Mouse (Mus musculus) kidney, embryonic 14.5 days (tissue): ENCODE measurements around the gene Slc25a45. TPM values are rescaled to one million over a fixed set of nuclear protein-coding genes. Genes with fewer than 3 reads are reported as not detected.

Experiments used
- ATAC-seq: fragments of 200-750 bp; cut with Nextera tagmentation; 2 replicates; pipeline ENCODE4 v1.8.0; 2017; ENCODE audit warnings: moderate number of reproducible peaks, mild to moderate bottlenecking, moderate TSS enrichment, moderate library complexity; ENCODE audit not compliant: low FRiP score, low TSS enrichment
- H3K27ac ChIP-seq: fragments of 300-500 bp; sonication (generic); 2 replicates; pipeline ENCODE4 v1.5.1; 2014; ENCODE audit warnings: low read depth, mild to moderate bottlenecking, low read length, moderate library complexity, mixed read lengths
- H3K27me3 ChIP-seq: fragments of 300-500 bp; sonication (generic); 2 replicates; pipeline ENCODE4 v1.6.1; 2014; ENCODE audit warnings: mild to moderate bottlenecking, low read length; ENCODE audit not compliant: control insufficient read depth, insufficient read depth
- H3K36me3 ChIP-seq: fragments of 300-500 bp; sonication (generic); 2 replicates; pipeline ENCODE4 v1.6.1; 2014; ENCODE audit warnings: low read length, mixed read lengths; ENCODE audit not compliant: control insufficient read depth, insufficient read depth
- H3K4me1 ChIP-seq: fragments of 300-500 bp; sonication (generic); 2 replicates; pipeline ENCODE4 v1.6.1; 2014; ENCODE audit warnings: low read length, mixed read lengths; ENCODE audit not compliant: control insufficient read depth, insufficient read depth
- H3K4me2 ChIP-seq: fragments of 300-500 bp; sonication (generic); replicated peaks from 2 replicates; pipeline ENCODE4 v1.6.1; 2014; ENCODE audit warnings: low read depth, mild to moderate bottlenecking, low read length
- H3K4me3 ChIP-seq: fragments of 300-500 bp; sonication (generic); 2 replicates; pipeline ENCODE4 v1.5.1; 2014; ENCODE audit warnings: mild to moderate bottlenecking, low read length
- H3K9ac ChIP-seq: fragments of 300-500 bp; sonication (generic); 2 replicates; pipeline ENCODE4 v1.6.1; 2014; ENCODE audit warnings: low read depth, mild to moderate bottlenecking, low read length, moderate library complexity
- H3K9me3 ChIP-seq: fragments of 300-500 bp; sonication (generic); 2 replicates; pipeline ENCODE4 v1.6.1; 2016; ENCODE audit warnings: low read length; ENCODE audit not compliant: control insufficient read depth
- WGBS: fragments of 180-500 bp; shearing (Covaris S2); extraction: QIAGEN DNeasy Blood & Tissue Kit; methylation state at CpG from one replicate; pipeline ENCODE4 v1.1.7; 2014; 5-methylcytosine and 5-hydroxymethylcytosine counted together
- polyA plus RNA-seq: library from polyadenylated mRNA; unstranded; fragments of >200 nt; fragmentation: Nextera tagmentation; extraction: Ambion mirVana; gene quantifications from 2 replicates; pipeline ENCODE4 v1.2.1, GENCODE M21; 2014

Gene Slc25a45
- polyA plus RNA-seq, 1 experiment from 2014 or later = 3.5 TPM

DNA sequence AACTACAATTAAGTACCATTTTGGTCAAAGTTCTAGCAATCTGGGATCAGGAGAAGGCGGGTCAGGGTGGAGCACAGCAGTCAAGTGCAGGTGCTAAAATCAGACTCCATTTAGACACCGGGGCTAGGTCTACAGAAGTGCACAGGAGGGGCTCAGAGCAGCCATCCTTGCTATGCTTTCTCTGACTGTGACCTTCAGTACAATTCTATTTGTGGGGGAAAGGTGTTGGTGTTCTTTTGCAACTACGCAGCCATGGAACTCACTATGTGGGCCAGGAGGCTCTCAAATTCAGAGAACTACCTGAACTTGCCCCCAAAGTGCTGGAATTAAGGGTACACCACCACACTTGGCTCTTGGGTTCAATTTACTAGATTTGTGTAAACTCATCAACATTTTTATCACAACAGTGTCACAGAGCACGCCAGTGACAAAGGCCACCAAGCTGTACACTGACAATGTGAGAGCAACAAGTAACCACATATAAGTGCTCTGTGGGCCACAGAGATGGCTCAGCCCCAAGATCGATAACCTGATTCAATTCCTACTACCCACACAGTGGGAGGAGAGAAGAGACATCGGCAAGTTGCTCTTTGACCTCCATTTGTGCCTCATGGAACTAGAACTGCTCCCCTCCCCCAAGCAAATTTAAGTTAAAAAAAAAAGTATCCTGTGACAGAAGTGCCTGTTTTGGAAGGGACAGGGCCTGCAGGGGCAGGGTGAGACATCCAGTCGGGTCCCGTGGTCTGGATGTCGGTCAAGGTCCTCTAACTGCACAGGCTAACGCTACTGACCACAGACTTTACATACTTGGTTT is 44.1 kb upstream of the Slc25a45 start:
- WGBS = 80% methylated on average over 10 of the region's 10 CpGs
- no peaks in the 10 kb centered on the region for H3K36me3 ChIP-seq

DNA sequence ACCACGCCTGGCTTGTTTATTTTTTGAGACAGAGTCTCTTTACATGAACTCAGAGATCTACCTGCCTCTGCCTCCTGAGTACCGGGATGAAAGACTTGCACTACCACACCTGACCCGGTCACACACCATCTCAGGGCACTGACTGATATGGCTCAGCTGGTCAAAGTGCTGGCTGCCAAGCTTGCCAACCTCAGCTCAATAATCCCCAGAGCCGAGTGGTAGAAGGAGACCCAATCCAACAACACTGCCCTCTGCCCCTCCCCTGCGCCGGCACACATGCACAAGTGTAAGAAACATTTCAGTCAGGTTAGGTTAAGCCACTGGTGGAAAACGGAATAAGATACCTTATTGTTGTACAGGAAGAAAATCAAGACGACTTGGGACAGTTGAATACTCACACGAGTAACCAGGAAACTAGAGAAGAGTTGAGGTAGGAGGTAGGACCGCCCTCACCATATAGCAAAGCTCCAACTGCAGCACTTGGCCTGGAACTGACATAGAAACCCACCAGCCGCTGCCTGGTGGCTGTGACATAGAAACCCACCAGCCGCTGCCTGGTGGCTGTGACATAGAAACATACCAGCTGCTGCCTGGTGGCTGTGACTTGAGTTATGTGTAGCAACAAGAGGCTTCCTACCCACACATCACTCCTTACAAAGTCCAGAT is 43.2 kb upstream of the Slc25a45 start:
- WGBS = 62% methylated on average over 12 of the region's 12 CpGs
- Histone ChIP-seq H3K9me3 (no peaks in the 10 kb centered on the region), H3K4me2 (no peak overlapping the region), H3K27me3 (no peaks in the 10 kb centered on the region), H3K4me1 (no peaks in the 10 kb centered on the region), H3K27ac (no peak overlapping the region), H3K36me3 (no peaks in the 10 kb centered on the region), H3K4me3 (no peak overlapping the region), H3K9ac (no peak overlapping the region)
- ATAC-seq = peak; percentile 74

More for the DNA sequence above, 44.1 kb upstream of the Slc25a45 start:
- no peaks in the 10 kb centered on the region for H3K9me3 ChIP-seq
- H3K4me2 ChIP-seq = no peak overlapping the region
- H3K4me1 ChIP-seq = no peaks in the 10 kb centered on the region
- H3K9ac ChIP-seq = no peak overlapping the region
- no peak overlapping the region for H3K4me3 ChIP-seq
- H3K27ac ChIP-seq = no peak overlapping the region
- no peak for ATAC-seq
- no peaks in the 10 kb centered on the region for H3K27me3 ChIP-seq

DNA sequence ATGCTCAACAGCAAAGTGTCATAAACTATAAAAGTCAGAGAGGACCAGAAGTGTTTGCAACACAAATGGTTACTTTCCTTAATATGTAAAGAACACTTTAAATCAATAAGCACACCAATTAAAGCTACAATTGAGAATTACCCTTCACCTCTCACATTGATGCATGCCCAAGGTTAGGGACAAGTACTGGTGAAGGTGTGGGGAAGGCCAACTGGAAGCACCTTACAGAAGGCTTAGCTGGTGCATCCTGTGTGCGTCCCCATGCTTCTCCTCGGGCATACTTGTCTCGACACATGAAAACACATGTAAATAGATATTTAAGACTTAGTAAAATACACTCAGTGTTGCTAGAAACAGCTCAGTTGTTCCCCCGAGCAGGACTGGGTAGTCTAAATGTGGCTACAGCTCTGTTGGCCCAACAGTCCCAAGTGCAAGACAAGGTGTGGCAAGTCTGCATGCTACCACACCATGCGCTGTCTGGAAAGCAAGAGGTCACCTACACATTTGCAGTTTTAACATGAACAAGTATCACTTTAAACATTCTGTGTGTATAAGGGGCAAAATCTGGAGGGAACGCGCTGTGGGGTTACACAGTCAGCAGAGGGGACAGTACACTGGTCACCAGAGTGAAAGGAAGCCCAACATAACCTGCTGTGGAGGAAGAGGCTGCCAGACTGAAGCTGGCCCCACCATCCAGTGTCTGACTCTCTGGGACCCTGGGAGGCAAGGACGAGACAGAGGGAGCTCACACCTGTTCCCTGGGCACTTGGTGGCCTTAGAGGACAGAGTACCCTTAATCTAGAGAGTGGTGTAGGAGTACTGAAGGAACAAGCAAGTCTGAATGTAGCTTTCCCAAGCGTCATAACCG is 42.3 kb upstream of the Slc25a45 start:
- H3K36me3 ChIP-seq = no peaks in the 10 kb centered on the region
- H3K4me3 ChIP-seq = no peak overlapping the region
- no peak for ATAC-seq
- H3K27ac ChIP-seq = no peak overlapping the region
- H3K27me3 ChIP-seq = no peaks in the 10 kb centered on the region
- no peak overlapping the region for H3K9ac ChIP-seq
- no peak overlapping the region for H3K4me2 ChIP-seq
- H3K9me3 ChIP-seq = no peaks in the 10 kb centered on the region
- 90% methylated on average over 10 of the region's 10 CpGs for WGBS
- H3K4me1 ChIP-seq = no peaks in the 10 kb centered on the region

DNA sequence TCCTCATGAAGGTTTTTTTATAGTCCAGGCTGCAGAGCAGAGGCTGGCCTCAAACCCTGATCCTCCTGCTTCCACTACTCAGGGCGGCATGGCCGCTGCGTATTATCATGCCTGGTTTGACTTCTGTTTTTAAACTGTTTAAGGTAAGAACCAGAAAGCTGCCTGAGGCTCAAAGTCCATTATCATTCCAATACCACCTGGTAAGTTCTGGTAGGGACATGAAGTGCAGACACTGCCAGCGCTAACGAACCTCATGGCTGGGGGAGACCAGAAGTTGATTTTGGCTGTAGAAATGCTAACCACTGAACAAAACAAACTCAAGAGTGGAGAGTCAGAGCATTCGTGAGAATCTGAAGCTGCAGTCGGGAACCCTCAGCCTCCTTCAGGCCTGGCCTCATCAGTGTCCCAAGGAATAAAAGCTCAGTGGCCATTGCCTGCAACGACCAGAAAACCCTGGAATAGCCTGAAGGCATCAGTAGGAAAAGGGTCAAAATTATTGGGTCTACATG is 41.6 kb upstream of the Slc25a45 start:
- H3K4me2 ChIP-seq = no peak overlapping the region
- no peak overlapping the region for H3K27ac ChIP-seq
- no peaks in the 10 kb centered on the region for H3K4me1 ChIP-seq
- ATAC-seq = no peak
- H3K9me3 ChIP-seq = no peaks in the 10 kb centered on the region
- H3K9ac ChIP-seq = no peak overlapping the region
- no peak overlapping the region for H3K4me3 ChIP-seq
- no peaks in the 10 kb centered on the region for H3K36me3 ChIP-seq
- no peaks in the 10 kb centered on the region for H3K27me3 ChIP-seq
- 80% methylated on average over 8 of the region's 8 CpGs for WGBS

DNA sequence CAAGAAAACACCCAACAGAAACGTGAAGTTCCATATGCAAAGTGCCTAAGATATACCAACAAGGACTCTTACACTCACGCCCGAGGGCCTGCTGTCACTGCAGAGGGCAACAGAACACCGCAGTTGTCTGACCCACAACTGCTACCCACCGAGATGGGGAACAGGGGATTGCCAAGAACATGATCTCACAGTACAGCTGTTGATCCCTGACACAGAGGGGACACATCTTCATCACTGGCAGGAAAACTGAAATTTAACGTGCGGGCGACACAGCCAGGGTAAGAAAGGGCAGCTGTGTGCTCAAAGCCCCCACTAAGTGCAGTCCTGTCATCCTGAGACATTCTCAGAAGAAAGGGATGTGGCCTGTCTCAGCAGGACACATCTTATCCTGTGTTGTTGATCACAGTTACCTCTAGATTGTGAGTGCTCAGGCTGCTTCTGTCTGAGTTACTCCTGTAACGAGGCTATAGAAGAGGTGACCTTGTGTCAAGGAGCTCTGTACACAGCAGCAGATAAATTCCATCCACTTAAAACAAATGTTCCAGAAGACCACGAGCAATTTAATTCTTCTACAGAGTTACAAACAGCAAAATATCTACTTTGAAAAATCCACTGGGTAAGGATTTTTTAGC is 40.6 kb upstream of the Slc25a45 start:
- Histone ChIP-seq H3K4me1 (peaks cover 9% of the 10 kb centered on the region; the same call in 1 of the 2 replicates), H3K27me3 (no peaks in the 10 kb centered on the region), H3K4me3 (no peak overlapping the region), H3K9ac (no peak overlapping the region), H3K36me3 (no peaks in the 10 kb centered on the region), H3K4me2 (no peak overlapping the region), H3K27ac (no peak overlapping the region), H3K9me3 (no peaks in the 10 kb centered on the region)
- no peak for ATAC-seq
- 63% methylated on average over 10 of the region's 10 CpGs for whole genome bisulfite sequencing

DNA sequence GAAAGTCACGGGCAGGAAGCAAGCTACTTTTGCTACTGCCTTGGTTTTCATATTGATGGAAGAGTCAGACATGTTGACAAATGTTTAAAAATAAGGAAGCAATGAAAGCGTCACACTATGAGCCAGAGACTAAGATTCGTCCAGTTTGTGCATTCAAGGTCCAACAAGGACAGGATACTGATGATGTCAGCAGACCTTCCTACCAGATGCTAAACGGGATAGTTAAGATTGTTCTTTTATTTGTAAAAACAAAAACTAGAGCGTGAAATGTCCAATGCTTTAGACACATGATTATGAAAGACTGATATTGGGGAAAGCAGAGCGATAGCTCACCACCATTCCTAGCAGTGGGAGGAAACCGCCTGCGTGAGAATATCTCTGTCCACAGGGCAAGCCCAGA is 40.0 kb upstream of the Slc25a45 start:
- no peak overlapping the region for H3K4me2 ChIP-seq
- H3K27me3 ChIP-seq = no peaks in the 10 kb centered on the region
- no peak overlapping the region for H3K4me3 ChIP-seq
- H3K9ac ChIP-seq = no peak overlapping the region
- no peak for ATAC-seq
- no peaks in the 10 kb centered on the region for H3K36me3 ChIP-seq
- H3K27ac ChIP-seq = no peak overlapping the region
- peaks cover 14% of the 10 kb centered on the region for H3K4me1 ChIP-seq
- WGBS = 72% methylated on average over 8 of the region's 8 CpGs
- no peaks in the 10 kb centered on the region for H3K9me3 ChIP-seq

DNA sequence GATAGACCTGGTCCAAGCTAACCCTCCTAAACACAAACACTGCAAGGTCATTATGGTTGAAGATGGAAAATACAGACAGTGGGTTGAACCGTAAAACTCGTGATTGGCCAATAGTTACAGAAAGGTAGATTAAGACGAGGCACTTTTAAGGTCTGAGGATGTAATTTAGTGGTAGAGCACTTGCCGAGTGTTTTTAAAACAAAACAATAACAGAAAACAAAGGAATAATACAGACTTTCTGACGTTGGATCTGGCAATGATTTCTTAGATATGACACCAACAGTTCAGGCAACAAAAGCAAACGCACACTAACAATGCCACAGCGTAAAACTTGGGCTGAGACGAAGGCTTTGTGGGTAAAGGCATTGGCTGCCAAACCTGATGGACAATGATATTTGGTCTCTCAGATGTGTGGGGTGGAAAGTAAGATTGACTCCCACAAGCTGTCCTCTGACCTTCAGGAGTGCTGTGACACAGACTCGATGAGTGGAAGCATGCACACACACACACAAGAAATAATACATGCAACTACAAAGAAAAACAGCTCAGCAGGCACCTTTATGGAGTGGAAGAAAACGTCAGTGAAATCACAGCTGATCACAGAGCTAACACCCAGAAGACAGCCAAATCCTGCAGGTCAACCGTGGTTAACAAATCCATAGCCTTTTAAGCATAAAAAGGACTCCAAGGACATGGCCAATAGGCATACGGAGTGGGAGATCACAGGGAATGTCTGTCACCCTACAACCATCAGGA is 39.3 kb upstream of the Slc25a45 start:
- H3K4me1 ChIP-seq = peaks cover 21% of the 10 kb centered on the region
- H3K4me3 ChIP-seq = no peak overlapping the region
- no peaks in the 10 kb centered on the region for H3K36me3 ChIP-seq
- H3K27ac ChIP-seq = no peak overlapping the region
- H3K4me2 ChIP-seq = no peak overlapping the region
- no peak overlapping the region for H3K9ac ChIP-seq
- 76% methylated on average over 12 of the region's 12 CpGs for WGBS
- ATAC-seq = no peak
- H3K9me3 ChIP-seq = no peaks in the 10 kb centered on the region
- no peaks in the 10 kb centered on the region for H3K27me3 ChIP-seq

DNA sequence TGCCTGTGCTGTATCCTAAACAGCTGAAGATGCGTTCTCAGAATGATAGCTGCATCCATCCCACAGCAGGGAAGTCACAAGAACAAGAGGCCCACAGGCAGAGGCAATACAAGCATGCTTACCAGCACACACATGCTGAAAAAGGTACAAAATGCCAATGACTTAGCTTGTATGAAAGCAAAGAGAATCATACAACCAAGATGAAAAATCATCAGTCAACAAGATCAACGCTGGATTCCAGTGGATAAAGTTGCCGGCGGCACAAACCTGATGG is 38.8 kb upstream of the Slc25a45 start:
- Histone ChIP-seq H3K36me3 (no peaks in the 10 kb centered on the region), H3K9me3 (no peaks in the 10 kb centered on the region), H3K4me2 (no peak overlapping the region), H3K9ac (no peak overlapping the region), H3K4me1 (peaks cover 26% of the 10 kb centered on the region), H3K4me3 (no peak overlapping the region), H3K27me3 (no peaks in the 10 kb centered on the region), H3K27ac (no peak overlapping the region)
- ATAC-seq = no peak
- 91% methylated on average over 4 of the region's 4 CpGs for WGBS
